Mouse (Mus musculus) thymus, postnatal 25 days (tissue): ENCODE results near the gene Sdk1.
A peak's percentile ranks its signal among the peaks of the same experiment; 100 is the strongest.

Experiments used
- DNase-seq: peaks from one replicate; pipeline ENCODE4 v3.0.0; 2022

Sdk1 gene

DNA sequence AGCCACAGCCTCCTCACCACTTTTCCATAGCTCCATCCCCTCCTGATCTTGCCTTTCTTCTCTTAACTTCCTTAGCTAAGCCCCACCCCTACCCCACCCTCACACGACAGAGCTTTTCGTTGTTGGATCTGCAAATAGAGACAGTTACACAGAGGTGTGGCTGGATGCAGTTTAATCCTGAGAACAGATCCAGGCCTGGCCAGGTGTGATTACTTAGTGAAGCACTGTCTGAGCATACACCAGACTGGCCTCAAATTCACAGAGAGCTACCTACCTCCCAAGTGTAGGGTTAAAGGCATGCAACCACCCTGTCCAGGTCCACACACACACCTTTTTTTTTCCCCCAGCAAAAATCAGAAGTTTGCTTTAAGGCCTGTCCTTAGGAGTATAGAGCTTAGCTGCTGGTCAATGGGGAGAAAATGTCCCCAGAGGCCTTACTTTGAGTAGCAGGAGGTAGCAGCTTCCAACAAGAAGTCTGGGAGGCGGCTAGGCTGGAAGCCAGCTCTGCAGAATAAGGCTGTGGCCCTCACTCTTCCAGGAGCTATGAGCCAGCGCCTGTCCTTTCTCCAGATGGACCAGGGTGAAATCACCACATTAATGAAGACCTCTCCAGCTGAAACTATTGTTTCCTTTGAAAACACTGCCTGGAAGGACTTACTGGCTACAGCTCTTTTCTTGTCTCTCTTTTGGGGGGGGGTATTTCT is 781.7 kb downstream of the Sdk1 start:
- DNase-seq = no peak

GRCm38 (mm10) chr5:142024448-142024847 is 783.2 kb downstream of the Sdk1 start:
- DNase-seq = peak; percentile 34

- no peak for DNase-seq
Observed at GRCm38 (mm10) chr5:142036536-142036935, 795.2 kb downstream of the Sdk1 start.

GRCm38 (mm10) chr5:142039236-142039635 is 797.9 kb downstream of the Sdk1 start:
- DNase-seq = peak; percentile 63

DNA sequence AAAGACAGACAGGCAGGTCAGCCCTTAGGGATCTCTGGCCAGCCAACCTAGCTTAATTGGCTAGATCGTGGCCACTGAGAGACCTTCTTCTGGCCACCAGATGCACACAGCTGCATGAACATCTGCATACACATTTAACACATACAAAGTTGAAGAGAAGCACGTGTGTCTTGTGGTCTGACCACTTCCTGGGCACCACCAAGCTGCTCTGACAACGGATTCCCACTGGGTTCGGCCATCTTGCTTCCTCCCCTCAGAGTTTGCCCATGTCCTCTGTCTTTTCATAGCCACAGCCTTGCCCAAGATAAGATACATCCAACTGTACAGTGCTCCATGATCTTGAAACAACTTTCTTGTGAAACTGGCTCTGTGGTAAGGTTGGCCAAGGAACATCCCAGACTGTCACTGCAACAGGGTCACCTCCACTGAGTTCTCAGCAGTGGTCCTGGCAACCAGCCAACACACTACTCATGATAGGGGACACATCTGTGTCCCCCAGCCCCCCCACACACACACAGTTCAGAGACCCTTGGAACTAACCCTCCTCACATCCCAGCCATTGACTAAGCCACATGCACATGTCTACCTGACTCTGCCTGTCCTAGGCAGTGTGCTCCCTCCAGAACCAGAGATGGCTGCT is 798.7 kb downstream of the Sdk1 start:
- peak; percentile 79 for DNase-seq

DNA sequence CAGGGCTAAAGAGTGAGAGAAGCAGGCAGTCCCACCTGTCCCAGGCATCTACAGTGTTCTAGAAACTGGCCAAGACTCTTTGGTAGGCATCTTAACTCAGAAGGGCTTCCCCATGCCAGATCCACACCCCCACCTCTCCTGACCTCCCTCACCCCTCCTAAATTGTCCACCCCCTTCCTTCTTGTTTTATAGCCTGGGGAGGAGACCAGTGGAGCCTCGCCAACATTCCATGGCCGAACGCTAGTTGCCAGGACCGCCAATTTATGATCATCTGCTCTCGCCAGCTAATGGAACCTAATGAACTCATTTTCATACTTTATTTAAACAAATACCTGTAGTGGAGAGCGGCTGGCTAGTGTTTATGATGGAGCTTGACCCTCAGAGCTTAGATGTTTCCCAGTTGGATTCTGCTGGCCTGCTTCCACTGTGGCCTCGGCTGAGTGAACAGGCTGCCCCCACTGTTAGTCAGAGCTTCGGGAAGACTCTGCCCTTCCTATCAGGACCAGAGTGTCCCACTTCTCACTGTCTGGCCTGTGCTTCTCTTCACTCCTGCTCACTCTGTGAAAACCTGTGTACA is 800.0 kb downstream of the Sdk1 start:
- no peak for DNase-seq

DNA sequence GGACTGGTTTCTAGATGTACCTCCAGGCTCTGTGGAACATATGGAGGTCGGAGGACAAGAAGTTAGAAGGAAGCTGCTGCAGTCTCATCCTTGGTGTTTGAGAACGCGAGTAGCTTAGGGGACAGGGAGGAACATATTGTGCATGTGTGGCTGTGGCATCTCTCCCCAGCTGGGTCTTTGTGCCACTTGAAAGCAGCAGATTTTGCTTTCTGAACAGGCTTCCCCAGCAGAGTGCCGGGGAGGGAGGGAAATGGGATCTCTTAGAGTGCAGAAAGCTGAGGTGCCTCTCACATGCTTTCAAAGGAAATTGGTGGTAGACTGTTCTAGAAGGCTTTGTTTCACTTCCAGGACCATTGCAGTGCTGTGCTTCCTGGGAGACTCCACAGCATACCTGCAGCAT is 820.5 kb downstream of the Sdk1 start:
- peak; percentile 31 for DNase-seq

DNA sequence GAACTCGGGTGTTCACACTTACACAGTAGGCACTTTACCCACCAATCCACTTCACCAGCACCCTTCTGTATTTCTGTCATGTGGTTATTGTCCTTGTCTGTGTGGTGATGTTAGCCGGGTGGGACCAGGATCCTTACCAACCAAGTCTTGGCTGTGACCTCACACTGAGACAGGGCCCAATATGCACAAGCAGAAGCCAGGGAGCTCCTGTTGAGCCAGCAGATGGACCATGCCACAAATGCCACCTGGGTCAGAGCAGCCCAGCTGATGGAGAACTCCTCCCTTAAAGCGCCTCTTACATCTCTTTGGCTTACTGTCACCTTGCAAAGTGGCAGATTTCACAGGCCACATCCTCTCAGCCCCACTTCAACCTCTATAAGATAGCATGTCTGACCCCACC is 830.0 kb downstream of the Sdk1 start:
- no peak for DNase-seq

DNA sequence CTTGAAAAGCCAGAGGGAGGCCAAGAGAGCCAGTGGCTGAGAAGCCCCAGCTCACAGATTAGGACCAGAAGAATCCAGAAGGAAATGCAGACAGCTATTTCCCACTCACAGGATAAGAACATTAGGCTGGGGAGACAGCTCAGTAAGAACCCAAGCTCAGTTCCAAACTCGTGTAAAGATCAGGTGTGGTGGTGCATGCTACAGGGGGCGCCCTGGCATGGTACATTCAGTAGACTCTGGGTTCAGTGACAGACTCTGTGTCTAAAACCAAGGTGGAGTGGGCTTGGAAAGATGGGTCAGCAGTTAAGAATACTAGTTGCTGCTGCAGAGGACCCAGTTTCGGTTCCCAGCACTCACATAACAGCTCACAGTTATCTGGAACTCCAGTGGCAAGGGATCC is 832.6 kb downstream of the Sdk1 start:
- no peak for DNase-seq

DNA sequence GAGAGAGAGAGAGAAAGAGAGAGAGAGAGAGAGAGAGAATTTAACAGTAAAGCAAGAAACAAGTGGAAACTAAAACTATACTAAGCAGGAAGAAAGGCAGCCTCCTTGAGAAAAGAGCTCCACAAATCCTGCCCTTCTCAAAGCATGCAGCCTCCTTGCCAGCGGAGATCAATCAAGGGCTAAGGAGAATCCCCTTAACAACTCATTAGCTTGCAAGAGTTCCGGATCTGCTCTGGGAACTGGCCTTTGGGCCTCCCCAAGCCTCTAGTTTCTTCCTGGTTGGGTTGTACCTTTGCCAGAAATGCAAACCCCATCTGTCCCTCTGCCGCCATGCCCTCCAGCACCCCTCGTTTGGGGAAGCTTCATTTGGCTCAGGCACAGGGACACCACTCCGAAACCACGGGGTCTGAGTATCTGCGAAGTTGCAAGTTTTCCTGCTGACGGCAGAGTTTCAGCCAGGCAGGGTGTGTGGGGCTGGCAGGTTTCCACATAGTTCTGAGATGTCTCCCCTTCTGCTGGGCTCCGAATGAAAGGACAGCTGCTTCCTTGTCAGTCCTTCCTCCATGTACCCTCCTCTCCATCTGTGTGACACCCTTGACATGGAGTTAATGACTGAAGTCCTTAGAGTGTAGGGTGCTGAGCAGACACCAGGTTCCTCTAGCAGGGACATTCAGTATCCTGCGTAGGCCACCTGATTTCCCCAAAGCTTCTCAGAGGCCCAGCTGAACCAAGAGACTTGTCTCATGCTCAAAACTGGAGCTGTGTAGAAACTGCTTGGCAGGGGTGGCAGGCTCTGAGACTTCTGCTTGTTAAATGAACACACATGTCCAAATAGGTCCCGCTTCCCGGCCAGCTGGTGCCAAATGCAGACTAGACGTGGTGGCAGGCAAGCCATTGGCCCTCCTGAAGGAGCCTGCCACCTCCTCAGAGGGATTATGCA is 833.5 kb downstream of the Sdk1 start:
- DNase-seq = no peak

DNA sequence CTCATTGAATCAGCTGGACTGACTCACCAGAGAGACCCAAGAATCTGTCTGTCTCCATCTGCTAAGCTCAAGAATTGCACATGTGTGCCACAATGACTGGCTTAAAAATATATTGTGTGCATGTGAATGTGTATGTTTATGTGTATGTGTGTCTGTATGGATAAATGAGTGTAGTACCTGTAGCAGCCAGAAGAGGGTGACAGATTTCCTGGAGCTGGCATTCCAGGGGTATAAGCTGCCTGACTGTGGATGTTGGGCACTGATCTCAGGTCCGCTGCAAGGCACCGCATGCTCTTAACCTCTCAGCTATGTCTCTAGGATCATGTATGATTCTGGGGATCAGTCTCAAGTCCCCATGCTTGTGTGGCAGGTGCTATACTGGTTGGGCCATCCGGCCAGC is 839.4 kb downstream of the Sdk1 start:
- DNase-seq = no peak

DNA sequence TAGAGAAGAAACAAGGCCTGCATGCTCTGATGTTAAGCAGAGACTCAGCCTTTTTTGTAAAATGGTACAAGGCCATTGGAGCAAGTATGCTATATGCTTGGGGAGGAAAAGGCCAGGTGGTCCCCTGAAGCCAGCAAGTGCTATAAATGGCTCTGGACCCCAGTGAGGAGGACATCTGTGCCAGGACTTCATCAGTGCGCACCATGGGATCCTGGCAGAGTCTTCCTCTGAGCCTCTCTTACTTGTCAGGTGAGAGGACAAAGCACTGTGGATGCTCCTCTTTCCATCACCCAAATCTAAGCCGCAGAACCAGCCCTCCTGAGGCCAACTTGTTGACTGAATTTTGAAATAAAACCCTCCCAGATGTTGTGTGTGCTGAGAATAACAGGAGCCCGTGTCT is 839.8 kb downstream of the Sdk1 start:
- DNase-seq = no peak

GRCm38 (mm10) chr5:142096377-142096841 is 855.1 kb downstream of the Sdk1 start:
- no peak for DNase-seq

DNA sequence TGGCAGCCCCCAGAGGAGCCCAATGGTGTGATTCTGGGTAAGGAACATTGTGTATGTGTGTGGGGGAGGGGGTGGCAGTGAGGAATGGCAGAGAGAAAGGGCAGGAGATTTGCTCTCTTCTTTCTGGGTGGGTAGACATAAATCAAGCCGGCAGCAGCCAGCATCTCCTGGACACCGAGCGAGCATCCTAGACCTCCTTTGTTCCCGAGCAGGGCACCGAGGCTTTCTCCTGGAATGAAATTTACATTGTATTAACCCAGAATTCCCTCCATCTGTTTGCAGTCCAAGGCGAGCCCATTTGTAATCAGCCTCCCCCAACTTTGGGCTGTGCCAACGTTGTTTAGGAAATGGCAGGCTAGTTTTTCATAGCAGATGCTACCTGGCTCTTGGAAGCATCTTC is 858.9 kb downstream of the Sdk1 start:
- DNase-seq = no peak

- no peak for DNase-seq
Observed at GRCm38 (mm10) chr5:142107434-142107833, 866.1 kb downstream of the Sdk1 start.

DNA sequence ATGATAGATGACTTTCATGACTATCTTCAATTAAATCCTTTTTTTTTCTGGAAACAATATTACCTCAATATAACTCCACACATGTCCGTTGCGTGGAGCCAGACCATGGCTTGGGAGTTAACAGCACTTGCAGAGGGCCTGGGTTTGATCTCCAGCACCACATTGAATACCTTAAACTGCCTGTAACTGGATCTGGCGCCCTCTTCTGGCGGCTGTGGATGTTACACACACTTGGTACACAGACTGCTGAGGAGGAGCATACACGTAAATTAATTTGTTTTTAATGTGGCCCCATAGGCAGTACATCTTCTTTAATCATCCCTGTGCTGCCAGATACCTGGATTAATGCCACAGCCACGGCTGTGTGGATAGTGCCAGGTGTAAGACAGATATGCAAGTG is 870.7 kb downstream of the Sdk1 start:
- no peak for DNase-seq

DNA sequence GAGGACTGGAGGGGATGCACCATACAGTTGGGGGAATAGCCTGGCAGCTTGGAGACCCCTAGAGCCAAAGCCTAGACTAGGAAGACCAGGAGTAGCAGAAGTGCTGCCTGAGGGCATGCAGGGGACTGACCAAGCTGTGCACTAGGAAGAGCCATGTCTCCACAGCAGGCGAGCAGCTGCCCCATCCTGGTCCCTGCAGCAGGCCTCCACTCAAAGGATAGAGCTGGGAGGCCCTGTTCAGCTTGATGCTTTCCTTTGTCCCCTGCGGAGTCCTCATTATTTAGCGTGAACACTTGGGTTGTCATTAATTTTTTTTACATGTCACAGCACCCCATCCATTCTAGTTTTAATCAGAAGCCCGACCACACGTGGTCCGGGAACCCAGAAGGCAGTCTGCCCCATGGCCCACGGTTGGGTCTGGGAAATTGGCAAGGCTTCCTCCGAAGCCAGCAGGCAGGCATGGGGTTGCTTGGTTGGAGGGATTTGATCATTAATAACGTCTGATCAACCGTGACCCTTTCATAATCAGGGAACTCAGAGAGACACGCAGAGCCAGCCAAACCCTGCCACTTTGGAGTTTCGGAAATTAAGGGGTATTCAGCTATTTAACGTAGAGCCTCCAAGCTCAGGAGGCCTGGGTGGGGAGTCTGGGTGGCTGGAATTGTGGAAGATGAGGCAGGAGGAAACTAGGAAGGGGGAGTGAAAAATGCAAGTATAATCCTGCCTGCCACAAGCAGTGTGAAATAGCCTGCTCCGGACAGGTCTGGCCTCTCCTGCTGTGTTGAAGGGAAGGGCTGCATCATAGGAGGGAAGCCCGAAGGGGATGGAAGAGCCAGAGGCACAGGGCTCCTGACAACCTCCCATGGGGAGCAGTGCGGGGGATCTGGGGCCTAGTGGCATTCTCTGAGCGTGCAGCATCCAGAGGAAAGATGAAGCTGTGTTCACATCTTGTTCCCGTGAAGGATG is 872.2 kb downstream of the Sdk1 start:
- no peak for DNase-seq

DNA sequence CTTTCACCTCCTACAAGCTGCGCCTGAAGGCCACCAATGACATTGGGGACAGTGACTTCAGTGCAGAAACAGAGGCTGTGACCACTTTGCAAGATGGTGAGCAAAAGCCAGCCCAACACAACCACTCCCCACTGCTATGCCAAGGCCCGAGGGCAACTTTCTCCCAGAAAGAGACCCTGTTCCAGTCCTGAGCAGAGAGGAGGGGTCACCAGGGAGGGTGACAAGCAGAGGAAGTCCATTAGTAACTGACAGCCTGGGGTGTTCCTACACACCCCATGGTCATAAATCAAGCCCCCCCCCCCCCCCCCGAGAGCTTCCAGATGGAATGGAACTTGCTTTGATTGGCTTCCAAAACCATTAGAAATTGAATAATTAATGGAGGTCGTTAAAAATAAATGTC is 886.5 kb downstream of the Sdk1 start:
- no peak for DNase-seq

DNA sequence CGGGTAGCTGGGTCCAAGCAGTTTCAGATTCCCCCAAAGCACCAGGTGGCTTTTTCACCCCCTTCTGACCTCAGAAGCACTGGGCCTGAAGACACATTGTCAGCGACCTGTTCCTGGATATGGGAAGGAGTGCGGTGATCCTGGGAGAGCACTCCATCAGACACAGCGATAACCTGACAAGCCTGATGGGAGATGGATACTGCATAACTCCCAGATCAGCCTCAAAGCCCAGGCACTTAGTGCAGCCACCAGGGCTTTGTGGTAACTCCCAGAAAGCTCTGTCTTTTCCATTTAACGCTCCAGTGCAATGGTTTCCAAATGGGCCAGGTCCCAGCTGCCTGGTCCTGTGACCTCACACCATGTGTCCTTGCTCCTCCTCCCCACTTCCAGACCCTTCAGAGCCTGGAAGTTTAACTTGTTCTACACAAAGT is 886.9 kb downstream of the Sdk1 start:
- DNase-seq = no peak

DNA sequence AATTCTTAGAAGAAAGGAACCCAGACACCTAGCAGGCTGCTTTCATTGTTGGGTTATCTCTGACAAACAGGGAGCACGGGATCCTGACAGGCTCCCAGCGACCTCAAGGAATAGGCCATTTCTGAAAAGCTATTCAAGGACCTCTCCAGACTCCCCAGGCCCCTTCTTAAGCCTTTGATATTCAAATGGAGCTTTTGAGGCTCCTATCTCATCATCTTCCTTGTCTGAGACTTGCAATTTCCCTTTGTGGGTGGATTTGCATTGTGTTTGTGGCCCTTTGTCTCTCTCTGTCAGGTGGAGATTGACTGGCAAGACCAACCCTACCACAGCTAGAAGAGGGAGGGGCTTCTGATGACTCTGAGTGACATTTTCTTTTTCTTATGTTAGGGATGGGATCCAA is 888.7 kb downstream of the Sdk1 start:
- peak; percentile 7 for DNase-seq

- no peak for DNase-seq
Observed at GRCm38 (mm10) chr5:142139978-142140377, 898.7 kb downstream of the Sdk1 start.

DNA sequence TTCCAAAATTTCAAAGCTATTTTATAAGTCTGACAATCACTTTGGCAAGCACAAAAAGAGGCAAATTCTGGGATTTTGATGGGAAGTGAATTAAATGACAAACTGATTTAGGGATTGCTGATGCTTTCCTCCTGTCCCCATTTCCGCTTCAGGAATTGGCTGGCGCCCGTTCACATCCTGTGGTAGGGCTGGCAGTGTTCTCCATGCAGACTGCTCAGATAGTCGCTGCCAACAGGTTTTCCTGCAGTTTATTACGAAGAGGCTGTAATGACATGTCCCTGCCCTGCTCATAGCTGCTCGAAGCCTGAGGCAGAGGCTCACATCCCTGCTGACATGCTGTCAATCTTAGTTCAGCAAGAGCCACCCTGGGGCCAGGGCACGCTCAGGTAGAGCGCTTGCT is 908.3 kb downstream of the Sdk1 start:
- no peak for DNase-seq
